30 mouse cellular contexts compared by ENCODE assay signal in genomic region chr14:48900201-48900600, GRCm38 (mm10).
"Had no signal": no experiment of that assay in that cellular context is flagged by ENCODE, and none has a peak within 500 bp of the region (broad histone marks: within the 10 kb centered on the region; RNA-seq: fewer than 3 reads in every experiment).

No protein-coding gene starts in this region.

- H3K27me3 ChIP-seq: limb, embryonic 12.5 days; limb, embryonic 13.5 days; limb, embryonic 15.5 days; liver, embryonic 13.5 days; liver, embryonic 15.5 days; lung, embryonic 15.5 days; megakaryocyte, embryonic 14.5 days; midbrain, embryonic 15.5 days; neural tube, embryonic 12.5 days had no signal

- H3K4me2 ChIP-seq: limb, embryonic 12.5 days; limb, embryonic 13.5 days; limb, embryonic 15.5 days; liver, embryonic 12.5 days; liver, embryonic 13.5 days; liver, embryonic 15.5 days; lung, embryonic 14.5 days; lung, embryonic 15.5 days; midbrain, embryonic 12.5 days; midbrain, embryonic 13.5 days; midbrain, embryonic 15.5 days; neural tube, embryonic 12.5 days had no signal

- H3K27ac ChIP-seq: left cerebral cortex, adult 2 months; limb, embryonic 10.5 days; limb, embryonic 12.5 days; limb, embryonic 13.5 days; limb, embryonic 15.5 days; liver, embryonic 12.5 days; liver, embryonic 13.5 days; liver, embryonic 14.5 days; liver, embryonic 15.5 days; lung, embryonic 15.5 days; macrophage; midbrain, embryonic 10.5 days; midbrain, embryonic 12.5 days; midbrain, embryonic 13.5 days; midbrain, embryonic 15.5 days; neural tube, embryonic 12.5 days had no signal

- H3K4me1 ChIP-seq: limb, embryonic 10.5 days; limb, embryonic 15.5 days; liver, embryonic 12.5 days; liver, embryonic 13.5 days; liver, embryonic 15.5 days; lung, embryonic 15.5 days; megakaryocyte, embryonic 14.5 days; midbrain, embryonic 15.5 days; neural tube, embryonic 12.5 days had no signal

- DNase-seq: left cerebral cortex, postnatal 4 days; liver; liver, embryonic 13.5 days; liver, postnatal 0 days; lung, adult 18-20 months; lung, adult 2 months; lung, embryonic 14.5 days; lung, postnatal 10 days; lung, postnatal 14 days; lung, postnatal 36 days; lung, postnatal 4 days; midbrain, embryonic 14.5 days had no signal

- H3K9ac ChIP-seq: limb, embryonic 12.5 days; limb, embryonic 13.5 days; limb, embryonic 15.5 days; liver, embryonic 12.5 days; liver, embryonic 13.5 days; liver, embryonic 14.5 days; liver, embryonic 15.5 days; liver, postnatal 0 days; lung, embryonic 14.5 days; lung, embryonic 15.5 days; midbrain, embryonic 12.5 days; midbrain, embryonic 13.5 days; midbrain, embryonic 15.5 days; neural tube, embryonic 12.5 days had no signal

- H3K36me3 ChIP-seq: limb, embryonic 10.5 days; limb, embryonic 12.5 days; limb, embryonic 13.5 days; limb, embryonic 15.5 days; liver, embryonic 12.5 days; liver, embryonic 13.5 days; liver, embryonic 15.5 days; lung, embryonic 15.5 days; midbrain, embryonic 12.5 days; midbrain, embryonic 13.5 days; midbrain, embryonic 15.5 days; neural tube, embryonic 12.5 days had no signal

- H3K9me3 ChIP-seq: limb, embryonic 10.5 days; limb, embryonic 13.5 days; limb, embryonic 15.5 days; liver, embryonic 12.5 days; liver, embryonic 13.5 days; liver, embryonic 15.5 days; lung, embryonic 15.5 days; midbrain, embryonic 10.5 days; neural tube, embryonic 12.5 days had no signal

- ATAC-seq: liver, embryonic 12.5 days; liver, postnatal 0 days; lung, postnatal 0 days; midbrain, embryonic 13.5 days; midbrain, embryonic 15.5 days had no signal

- H3K4me3 ChIP-seq: left cerebral cortex, adult 2 months; limb, embryonic 10.5 days; limb, embryonic 12.5 days; limb, embryonic 13.5 days; limb, embryonic 15.5 days; liver, embryonic 12.5 days; liver, embryonic 13.5 days; liver, embryonic 15.5 days; lung, embryonic 15.5 days; megakaryocyte, embryonic 14.5 days; midbrain, embryonic 10.5 days; midbrain, embryonic 12.5 days; midbrain, embryonic 13.5 days; midbrain, embryonic 15.5 days; myocyte; neural tube, embryonic 12.5 days had no signal
